Mouse (Mus musculus) stomach, postnatal 0 days (tissue): ENCODE measurements around the gene Git2.

Experiments
- CTCF ChIP-seq: IDR thresholded peaks from 2 replicates; pipeline ENCODE4 v1.5.1; 2016; ENCODE audit warnings: antibody characterized with exemption, low read depth, mild to moderate bottlenecking, moderate library complexity
- EP300 ChIP-seq: optimal IDR thresholded peaks from 2 replicates; pipeline ENCODE3; 2016; ENCODE audit warnings: antibody characterized with exemption

DNA sequence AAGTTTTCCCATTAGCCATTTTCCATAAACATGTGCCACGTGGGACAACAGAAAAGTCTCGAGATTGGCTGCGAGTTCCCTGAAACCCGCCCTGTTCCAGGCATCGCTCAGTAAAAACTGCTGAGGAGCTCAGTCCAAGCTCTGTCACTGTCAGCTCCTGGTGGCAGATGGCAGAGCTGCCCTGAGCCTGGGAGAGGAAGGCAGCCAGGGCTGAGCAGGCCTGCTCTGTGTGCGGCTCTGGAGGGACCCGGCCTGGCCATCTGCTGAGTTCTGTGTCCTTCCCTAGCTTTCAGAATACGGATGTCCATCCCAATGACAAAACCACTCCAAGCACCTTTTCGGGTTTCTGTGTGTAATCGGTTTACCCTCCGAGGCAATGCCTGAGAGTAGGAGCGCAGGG lies 21.9 kb downstream of the Git2 start:
- TF ChIP-seq CTCF (no peak), EP300 (no peak)
